Mouse (Mus musculus) CH12.LX (cell line): ENCODE measurements around the gene Mrm1.
A peak's percentile ranks its signal among the peaks of the same experiment; 100 is the strongest.

Source experiments
- CTCF ChIP-seq, 2 experiments: IDR thresholded peaks in 1 of 2; conservative IDR thresholded peaks in 1 of 2; 2 replicates each; pipeline ENCODE4 v1.5.1; 2011 to 2012; ENCODE audit warnings: low read depth in 2 of 2, low read length in 2 of 2, improper control_type of control experiment in 1 of 2, inconsistent platforms in 1 of 2, mild to moderate bottlenecking in 1 of 2, moderate library complexity in 1 of 2
- GABPA ChIP-seq: IDR thresholded peaks from 2 replicates; pipeline ENCODE4 v1.6.1; 2012; ENCODE audit warnings: low read depth, low read length, improper control_type of control experiment, inconsistent platforms; ENCODE audit not compliant: insufficient replicate concordance
- MAFK ChIP-seq: IDR thresholded peaks from 2 replicates; pipeline ENCODE4 v1.6.1; 2011; ENCODE audit warnings: low read length, improper control_type of control experiment; ENCODE audit not compliant: insufficient replicate concordance
- MAX ChIP-seq: IDR thresholded peaks from 2 replicates; pipeline ENCODE4 v1.6.1; 2011; ENCODE audit warnings: low read length, improper control_type of control experiment
- MAZ ChIP-seq: IDR thresholded peaks from 2 replicates; pipeline ENCODE4 v1.6.1; 2012; ENCODE audit warnings: low read depth, mild to moderate bottlenecking, inconsistent platforms, low read length, improper control_type of control experiment, moderate library complexity
- MEF2A ChIP-seq: IDR thresholded peaks from 2 replicates; pipeline ENCODE4 v1.6.1; 2014; ENCODE audit warnings: low read depth, mild to moderate bottlenecking, inconsistent platforms, low read length, improper control_type of control experiment, borderline replicate concordance
- NRF1 ChIP-seq: IDR thresholded peaks from 2 replicates; pipeline ENCODE4 v1.6.1; 2014; ENCODE audit warnings: low read depth, mild to moderate bottlenecking, inconsistent platforms, low read length, improper control_type of control experiment, moderate library complexity
- POLR2A ChIP-seq: IDR thresholded peaks from 2 replicates; pipeline ENCODE4 v1.6.1; 2011; ENCODE audit warnings: low read depth, mild to moderate bottlenecking, improper control_type of control experiment, low read length
- SIN3A ChIP-seq: IDR thresholded peaks from 2 replicates; pipeline ENCODE4 v1.6.1; 2012; ENCODE audit warnings: low read length, improper control_type of control experiment, inconsistent platforms
- ZKSCAN1 ChIP-seq: IDR thresholded peaks from 2 replicates; pipeline ENCODE4 v1.6.1; 2012; ENCODE audit warnings: low read depth, inconsistent platforms, low read length, improper control_type of control experiment, borderline replicate concordance

GRCm38 (mm10) chr11:84818085-84818960 lies 992 bp downstream of the Mrm1 start:
- TF ChIP-seq MAX (no peak; the same call in 1 of the 2 replicates), ZKSCAN1 (no peak), POLR2A (peak; percentile 78), MAZ (peak; percentile 56; the same call in 1 of the 2 replicates), CTCF (conservative IDR thresholded peaks at IDR 0.05 in 1 of 2, IDR thresholded peaks at IDR 0.05 in 1 of 2; ENCODE audit: low read depth in 2 of 2, low read length in 2 of 2) (peak; percentile 92 to 95), GABPA (no peak), NRF1 (no peak), MAFK (no peak), SIN3A (no peak), MEF2A (peak; percentile 24; the same call in 1 of the 2 replicates)
